Mouse (Mus musculus): ENCODE data around the gene Dcpp2. TPM values are rescaled to one million over a fixed set of nuclear protein-coding genes. Genes with fewer than 3 reads are reported as not detected.
"Not testable (repeated sequence)": the region's sequence is repeated elsewhere in the genome, so short reads cannot be mapped to it uniquely, and the experiment has no call there.

The Dcpp2 gene
- total and polyA plus RNA-seq, 2 experiments from 2014 or later: not detected

DNA sequence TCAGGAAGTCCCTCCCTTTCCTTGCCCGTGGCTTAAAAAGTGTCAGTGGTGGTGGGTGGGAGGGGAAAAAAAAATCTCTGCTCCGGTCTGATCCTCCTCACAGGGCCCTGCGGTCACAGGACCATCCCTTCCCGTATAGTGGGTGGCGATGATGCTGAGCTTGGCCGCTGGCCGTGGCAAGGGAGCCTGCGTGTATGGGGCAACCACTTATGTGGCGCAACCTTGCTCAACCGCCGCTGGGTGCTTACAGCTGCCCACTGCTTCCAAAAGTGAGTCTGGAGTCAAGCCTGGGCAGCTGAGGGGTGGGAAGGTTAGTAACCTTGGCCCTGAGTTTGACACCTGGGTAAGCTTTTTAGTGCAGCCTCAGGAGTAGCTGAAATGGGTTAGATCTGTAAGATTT is 12.2 kb upstream of the Dcpp2 start:
- no peak for ATAC-seq
- no peak for TF ChIP-seq CTCF (IDR thresholded peaks at IDR 0.05; ENCODE audit: low read depth)
- Histone ChIP-seq H3K9ac (no peak overlapping the region), H3K36me3 (ENCODE audit: insufficient read depth) (no peaks in the 10 kb centered on the region), H3K9me3 (ENCODE audit: low read length) (0 out of 2 replicates have a peak, but pooled peaks cover 2% of the 10 kb centered on the region), H3K4me3 (ENCODE audit: low read depth, low read length) (no peak overlapping the region), H3K4me1 (ENCODE audit: insufficient read depth) (no peaks in the 10 kb centered on the region), H3K27ac (ENCODE audit: low read depth, low read length) (no peak overlapping the region), H3K27me3 (ENCODE audit: insufficient read depth, low read length) (no peaks in the 10 kb centered on the region), H3K4me2 (ENCODE audit: low read depth) (no peak overlapping the region)
- WGBS: 90% methylated on average over 11 of the region's 11 CpGs
- no peak for DNase-seq

DNA sequence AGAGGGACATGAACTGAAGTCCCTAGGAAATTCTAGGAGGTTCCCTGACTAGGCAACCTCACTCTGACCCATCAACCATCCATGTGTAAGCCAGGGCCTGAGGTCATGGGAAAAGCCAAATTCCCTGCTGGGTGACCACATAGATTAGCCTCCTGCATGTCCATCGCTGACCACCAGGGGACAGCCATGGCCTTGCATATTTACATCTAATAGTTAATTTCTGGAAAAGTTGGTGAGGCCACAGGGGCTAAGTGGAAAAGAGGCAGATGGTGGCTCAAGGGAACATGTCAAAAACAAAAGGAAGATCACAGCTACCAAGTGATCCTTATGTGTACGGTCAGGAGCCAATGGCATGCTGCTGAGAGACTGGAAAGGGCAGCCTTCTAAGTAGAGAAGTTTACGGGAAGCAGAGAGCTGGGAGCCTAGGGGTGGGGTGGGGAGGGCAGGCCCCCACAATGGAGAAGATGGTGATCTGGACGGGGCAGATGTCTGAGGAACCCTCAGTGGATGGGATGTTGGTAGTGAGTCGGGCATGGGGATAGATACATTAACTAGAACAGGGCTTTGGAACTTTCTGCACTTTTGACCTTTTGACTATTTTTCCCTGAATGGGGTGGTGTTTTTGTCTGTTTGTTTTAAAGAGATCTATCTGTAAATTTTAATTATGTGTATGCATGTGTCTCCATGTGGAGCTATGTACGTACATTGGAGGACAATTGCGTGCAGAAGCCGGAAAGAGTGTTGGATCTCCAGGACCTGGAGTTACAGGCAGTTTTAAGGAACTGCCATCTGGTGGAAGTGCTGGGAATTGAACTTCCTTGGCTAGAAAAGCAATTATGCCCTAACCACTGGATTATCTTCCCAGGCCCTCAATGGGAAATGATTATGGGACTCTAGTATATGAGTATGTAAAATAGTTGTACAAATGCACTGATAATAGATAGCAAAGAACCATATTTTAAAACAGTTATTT is 6.5 kb upstream of the Dcpp2 start:
- H3K27me3 ChIP-seq (ENCODE audit: insufficient read depth, low read length): no peaks in the 10 kb centered on the region
- TF ChIP-seq CTCF (IDR thresholded peaks at IDR 0.05; ENCODE audit: low read depth): peak; percentile 70
- no peak overlapping the region for H3K4me3 ChIP-seq (ENCODE audit: low read depth, low read length)
- no peaks in the 10 kb centered on the region for H3K9me3 ChIP-seq (ENCODE audit: low read length)
- no peaks in the 10 kb centered on the region for H3K36me3 ChIP-seq (ENCODE audit: insufficient read depth)
- H3K4me1 ChIP-seq (ENCODE audit: insufficient read depth): no peaks in the 10 kb centered on the region
- WGBS: 41% methylated on average over 8 of the region's 8 CpGs
- H3K27ac ChIP-seq (ENCODE audit: low read depth, low read length): no peak overlapping the region
- DNase-seq (peak; percentile 24), ATAC-seq (no peak; the same call in 1 of the 2 replicates)
- no peak overlapping the region for H3K4me2 ChIP-seq (ENCODE audit: low read depth)
- H3K9ac ChIP-seq: no peak overlapping the region

DNA sequence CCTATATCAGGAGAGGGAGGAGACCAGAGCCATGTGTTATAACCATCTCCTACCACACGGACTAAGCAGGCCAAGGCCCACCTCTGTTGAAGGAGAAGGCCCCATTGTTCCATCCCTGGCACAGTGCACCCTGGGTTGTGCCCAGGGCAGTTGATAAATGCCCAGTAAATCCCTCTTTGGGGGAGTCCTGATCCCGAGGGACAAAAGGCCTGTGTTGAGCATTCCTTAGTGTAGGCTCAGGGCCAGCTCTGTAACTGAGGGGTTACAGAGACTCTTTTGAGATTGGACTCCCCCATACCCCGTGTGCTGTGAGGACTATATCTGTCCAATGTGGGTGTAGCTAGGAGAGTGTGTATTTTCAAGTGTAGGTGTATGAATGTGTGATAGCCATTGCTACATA is 3.9 kb upstream of the Dcpp2 start:
- no peaks in the 10 kb centered on the region for H3K36me3 ChIP-seq (ENCODE audit: insufficient read depth)
- no peaks in the 10 kb centered on the region for H3K9me3 ChIP-seq (ENCODE audit: low read length)
- H3K9ac ChIP-seq: no peak overlapping the region
- no peaks in the 10 kb centered on the region for H3K27me3 ChIP-seq (ENCODE audit: insufficient read depth, low read length)
- no peak for TF ChIP-seq CTCF (IDR thresholded peaks at IDR 0.05; ENCODE audit: low read depth)
- 33% methylated on average over 3 of the region's 3 CpGs for WGBS
- H3K4me2 ChIP-seq (ENCODE audit: low read depth): no peak overlapping the region
- DNase-seq (peak; percentile 35), ATAC-seq (peak; percentile 84)
- H3K4me1 ChIP-seq (ENCODE audit: insufficient read depth): no peaks in the 10 kb centered on the region
- H3K4me3 ChIP-seq (ENCODE audit: low read depth, low read length): no peak overlapping the region
- 0 out of 2 replicates have a peak overlapping the region, but pooled peaks have one; percentile 21 for H3K27ac ChIP-seq (ENCODE audit: low read depth, low read length)

GRCm38 (mm10) chr17:23877166-23877565 is 3.5 kb upstream of the Dcpp2 start:
- Histone ChIP-seq H3K9ac (no peak overlapping the region), H3K27me3 (ENCODE audit: insufficient read depth, low read length) (no peaks in the 10 kb centered on the region), H3K9me3 (ENCODE audit: low read length) (no peaks in the 10 kb centered on the region), H3K4me2 (ENCODE audit: low read depth) (no peak overlapping the region), H3K4me3 (ENCODE audit: low read depth, low read length) (no peak overlapping the region), H3K27ac (ENCODE audit: low read depth, low read length) (no peak overlapping the region), H3K36me3 (ENCODE audit: insufficient read depth) (no peaks in the 10 kb centered on the region), H3K4me1 (ENCODE audit: insufficient read depth) (no peaks in the 10 kb centered on the region)
- ATAC-seq: peak; percentile 83
- 66% methylated on average over 2 of the region's 2 CpGs for WGBS
- DNase-seq: peak; percentile 35
- no peak for TF ChIP-seq CTCF (IDR thresholded peaks at IDR 0.05; ENCODE audit: low read depth)

DNA sequence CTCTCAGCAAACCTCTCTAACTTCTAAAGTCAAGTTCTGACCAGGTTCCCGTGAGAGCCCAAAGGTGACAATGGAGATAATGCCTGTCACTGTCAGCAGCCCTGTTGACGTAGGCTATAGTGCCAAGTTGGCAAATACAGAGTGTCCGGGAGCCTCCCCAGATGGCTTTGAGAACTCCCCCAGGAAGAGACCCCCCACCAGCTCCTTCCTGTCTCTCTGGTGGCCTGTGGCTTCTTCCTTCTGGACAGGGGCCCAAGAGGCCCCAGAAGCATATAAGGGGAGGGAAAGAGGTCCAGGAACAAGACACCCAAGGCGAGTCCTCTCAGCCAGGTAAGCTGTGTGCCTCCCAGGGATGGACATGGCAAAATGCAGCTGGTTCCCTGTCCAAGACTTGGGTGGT is 36.5 kb downstream of the Dcpp2 start, which contains the start of gene Dcpp3:
Dcpp3 (plus strand) TSS at position 301 of the 400 bp plus-strand sequence.
- H3K36me3 ChIP-seq (ENCODE audit: insufficient read depth); H3K9me3 ChIP-seq (ENCODE audit: low read length); H3K9ac ChIP-seq; H3K4me3 ChIP-seq (ENCODE audit: low read depth, low read length); H3K4me2 ChIP-seq (ENCODE audit: low read depth); H3K27me3 ChIP-seq (ENCODE audit: insufficient read depth, low read length); DNase-seq; H3K27ac ChIP-seq (ENCODE audit: low read depth, low read length); H3K4me1 ChIP-seq (ENCODE audit: insufficient read depth); ATAC-seq: not testable (repeated sequence)
- 87% methylated on average over 4 of the region's 4 CpGs for WGBS

DNA sequence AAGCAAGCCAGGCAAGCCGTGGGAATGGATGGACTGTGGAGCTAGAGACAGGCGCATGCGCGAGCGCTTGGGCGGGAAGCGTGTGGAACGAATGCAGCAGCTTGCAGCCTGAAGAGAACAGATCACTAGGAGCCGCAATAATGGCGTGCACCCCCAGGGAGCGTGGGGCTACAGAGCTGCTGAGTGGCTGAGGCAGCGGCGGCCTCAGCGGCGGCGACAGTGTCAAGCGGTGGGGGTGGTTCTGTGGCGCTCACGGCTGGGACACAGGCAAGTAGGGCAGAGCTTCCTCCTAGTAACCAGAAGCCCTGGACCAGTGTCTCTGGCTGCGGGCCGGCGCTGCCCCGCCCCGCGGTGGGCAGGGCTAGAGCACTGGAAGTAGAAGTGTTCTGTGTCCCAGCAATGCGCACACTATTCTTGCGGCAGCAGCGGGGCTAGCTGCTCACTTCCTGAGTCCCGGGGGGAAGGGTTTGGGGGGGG is 43.9 kb downstream of the Dcpp2 start:
- H3K36me3 ChIP-seq (ENCODE audit: insufficient read depth): no peaks in the 10 kb centered on the region
- peak; percentile 55 for TF ChIP-seq CTCF (IDR thresholded peaks at IDR 0.05; ENCODE audit: low read depth)
- H3K4me3 ChIP-seq (ENCODE audit: low read depth, low read length): peak overlapping the region; percentile 51
- ATAC-seq (peak; percentile 97), DNase-seq (peak; percentile 92)
- H3K9me3 ChIP-seq (ENCODE audit: low read length): no peaks in the 10 kb centered on the region
- peaks cover 7% of the 10 kb centered on the region; the same call in 1 of the 2 replicates for H3K4me1 ChIP-seq (ENCODE audit: insufficient read depth)
- peak overlapping the region; percentile 78 for H3K4me2 ChIP-seq (ENCODE audit: low read depth)
- H3K27me3 ChIP-seq (ENCODE audit: insufficient read depth, low read length): no peaks in the 10 kb centered on the region
- 2% methylated on average over 29 of the region's 29 CpGs for WGBS
- H3K9ac ChIP-seq: peak overlapping the region; percentile 58
- H3K27ac ChIP-seq (ENCODE audit: low read depth, low read length): peak overlapping the region; percentile 83

GRCm38 (mm10) chr17:23925090-23925493 is 44.4 kb downstream of the Dcpp2 start:
- H3K27me3 ChIP-seq (ENCODE audit: insufficient read depth, low read length): no peaks in the 10 kb centered on the region
- peak overlapping the region; percentile 83 for H3K27ac ChIP-seq (ENCODE audit: low read depth, low read length)
- peak overlapping the region; percentile 58 for H3K9ac ChIP-seq
- H3K4me1 ChIP-seq (ENCODE audit: insufficient read depth): peaks cover 7% of the 10 kb centered on the region; the same call in 1 of the 2 replicates
- TF ChIP-seq CTCF (IDR thresholded peaks at IDR 0.05; ENCODE audit: low read depth): peak; percentile 19; the same call in 1 of the 2 replicates
- 0% methylated on average over 14 of the region's 14 CpGs for WGBS
- H3K4me3 ChIP-seq (ENCODE audit: low read depth, low read length): peak overlapping the region; percentile 51
- DNase-seq: peak; percentile 74
- ATAC-seq: peak; percentile 76
- no peaks in the 10 kb centered on the region for H3K9me3 ChIP-seq (ENCODE audit: low read length)
- H3K36me3 ChIP-seq (ENCODE audit: insufficient read depth): no peaks in the 10 kb centered on the region
- peak overlapping the region; percentile 78 for H3K4me2 ChIP-seq (ENCODE audit: low read depth)
